Mouse (Mus musculus) erythroblast, adult 5-6 weeks (primary cell): Measurements from ENCODE around the gene Macrod2. TPM values are rescaled to one million over a fixed set of nuclear protein-coding genes. Genes with fewer than 3 reads are reported as not detected.

ENCODE experiments used
- ATAC-seq: replicated peaks from 2 replicates; pipeline ENCODE4 v1.8.0; 2016; ENCODE audit warnings: moderate number of reproducible peaks, mild to moderate bottlenecking, moderate TSS enrichment, inconsistent platforms; ENCODE audit not compliant: poor library complexity, low FRiP score, severe bottlenecking
- total RNA-seq, 2 experiments: library from RNA; stranded (forward) in 1 of 2; stranded (reverse) in 1 of 2; fragments of 150-400 nt in 1 of 2; fragments of 200-764, 138-1000 nt in 1 of 2; gene quantifications; 2 replicates each; pipeline versions ENCODE4 v1.2.3 to v1.2.4; 2015 to 2017; ENCODE audit warnings: low replicate concordance in 2 of 2

The Macrod2 gene
- total RNA-seq, 2 experiments from 2014 or later: 2.8 TPM; not detected in 1

DNA sequence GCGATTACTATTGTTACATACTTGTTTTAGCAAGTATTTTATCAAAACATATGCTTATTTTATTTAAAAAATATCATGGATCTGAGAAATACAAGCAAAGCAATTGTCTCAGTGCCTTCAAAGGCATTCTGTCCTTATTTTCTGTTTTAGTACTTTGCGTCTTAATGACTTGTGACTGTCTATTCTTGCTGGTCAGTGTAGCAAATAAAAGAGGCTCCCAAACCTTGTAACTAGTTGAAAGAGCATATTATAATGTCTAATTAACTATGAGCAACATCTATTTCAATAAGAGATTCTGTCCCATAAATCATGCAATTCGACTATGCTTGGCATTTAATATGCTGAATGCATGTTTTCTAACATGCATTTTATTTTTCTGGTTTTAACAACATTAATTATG, 609.2 kb downstream of the Macrod2 start:
- ATAC-seq: no peak

DNA sequence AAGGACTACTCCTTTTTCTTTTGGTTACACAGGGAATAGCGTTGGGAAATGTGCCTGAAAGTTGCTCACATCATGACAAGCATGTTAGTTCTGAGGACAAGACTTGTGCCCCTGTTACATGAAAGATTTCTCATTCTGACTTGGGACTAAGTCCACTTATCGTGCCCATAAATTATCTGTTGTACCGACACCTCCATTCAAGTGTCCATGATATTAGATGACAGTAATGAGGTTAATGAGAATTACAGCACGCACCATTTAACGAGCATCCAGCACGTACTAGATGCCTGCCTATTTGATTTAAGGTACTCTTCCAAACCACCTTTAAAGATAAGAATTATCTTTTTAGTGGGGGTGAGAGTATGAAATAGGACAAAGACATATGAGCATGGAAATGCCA, 610.5 kb downstream of the Macrod2 start:
- ATAC-seq: no peak

DNA sequence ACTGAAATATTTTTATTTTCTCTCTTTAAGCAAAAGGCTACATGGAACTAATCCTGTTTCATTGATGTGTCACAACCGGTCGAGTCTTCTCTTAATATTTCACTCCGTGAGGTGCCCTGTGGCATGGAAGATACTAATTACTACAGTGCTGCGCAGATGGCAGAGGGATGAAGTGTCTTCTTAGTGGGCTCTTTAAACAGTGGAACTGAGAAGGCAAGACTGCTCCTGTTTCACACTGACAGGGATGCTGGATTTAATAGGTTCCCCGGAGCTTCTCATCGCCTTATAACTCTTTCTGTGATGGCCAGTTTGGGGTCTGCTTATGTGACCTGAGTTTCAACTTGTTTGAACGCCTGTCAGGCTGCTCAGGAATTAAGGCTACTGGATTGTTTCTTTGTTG, 612.6 kb downstream of the Macrod2 start:
- ATAC-seq: no peak

DNA sequence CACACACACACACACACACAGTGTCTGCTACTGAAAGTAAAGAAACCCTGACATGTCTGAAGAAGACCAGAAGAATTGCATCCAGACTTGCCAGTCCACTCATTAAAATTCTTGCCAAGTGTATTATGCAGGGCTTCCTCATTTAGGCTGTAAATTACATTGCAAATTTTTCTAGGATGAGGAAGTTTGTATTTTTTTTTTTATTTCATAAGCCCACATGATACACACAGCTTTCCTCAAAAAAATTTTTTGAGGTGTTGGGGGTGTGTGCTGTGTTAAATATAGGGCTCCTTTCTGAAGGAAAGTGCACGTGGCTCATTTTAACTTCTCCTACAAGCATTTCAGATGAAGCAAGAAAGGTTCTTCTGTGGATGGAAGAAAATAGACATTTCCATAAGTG, 613.3 kb downstream of the Macrod2 start:
- no peak for ATAC-seq

DNA sequence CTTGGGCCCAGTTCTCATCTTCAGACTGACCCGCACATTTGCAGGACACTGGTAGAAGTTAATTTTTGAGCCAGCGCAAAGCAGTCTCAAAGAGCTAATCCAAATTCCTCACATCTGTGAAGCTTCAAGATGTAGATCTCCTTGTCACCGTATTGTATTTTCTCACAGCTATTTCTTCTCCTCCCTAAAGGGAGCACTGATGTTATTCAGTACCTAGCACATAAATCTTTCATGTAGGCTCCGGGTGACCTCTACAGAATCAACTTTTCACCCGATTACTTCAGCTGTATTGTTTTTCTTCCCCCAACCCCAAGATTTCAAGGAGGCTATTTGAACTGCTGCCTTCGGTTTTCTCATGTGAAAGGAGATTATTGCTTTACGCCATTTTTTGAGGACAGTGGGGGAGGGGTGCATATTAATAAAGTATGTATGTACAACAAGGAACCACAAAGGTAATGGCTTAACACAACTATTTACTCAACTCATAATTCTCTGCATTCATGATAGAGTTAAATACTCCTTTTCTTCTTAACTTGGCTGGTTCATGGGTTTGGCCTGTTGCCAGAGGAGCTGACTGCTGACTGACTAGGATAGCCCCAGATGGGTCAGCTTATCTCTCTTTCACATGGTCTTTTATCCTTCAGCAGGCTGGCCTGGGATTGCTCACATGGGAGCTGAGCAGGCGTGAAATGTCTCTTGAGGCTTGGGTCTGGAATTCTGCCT, 618.5 kb downstream of the Macrod2 start:
- no peak for ATAC-seq

DNA sequence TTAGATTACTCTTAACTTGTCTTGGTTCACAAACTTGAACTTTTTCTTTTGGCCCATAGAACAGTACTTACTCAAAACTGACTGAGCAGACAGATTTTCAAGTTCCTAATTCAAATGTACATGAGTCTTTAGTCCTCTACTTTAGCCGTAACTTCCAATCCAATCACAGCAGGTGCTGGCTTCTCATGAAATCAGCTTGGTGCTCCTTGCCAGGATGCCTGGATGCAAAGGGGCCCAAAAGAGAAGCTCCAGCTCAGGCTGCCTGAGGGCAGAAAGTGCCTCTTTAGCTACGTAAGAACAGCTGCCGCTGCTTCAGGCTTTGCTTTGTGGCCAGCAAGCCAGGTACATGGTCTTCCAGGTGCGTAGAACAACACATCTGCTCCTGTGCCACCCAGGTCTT, 627.9 kb downstream of the Macrod2 start:
- ATAC-seq: no peak

DNA sequence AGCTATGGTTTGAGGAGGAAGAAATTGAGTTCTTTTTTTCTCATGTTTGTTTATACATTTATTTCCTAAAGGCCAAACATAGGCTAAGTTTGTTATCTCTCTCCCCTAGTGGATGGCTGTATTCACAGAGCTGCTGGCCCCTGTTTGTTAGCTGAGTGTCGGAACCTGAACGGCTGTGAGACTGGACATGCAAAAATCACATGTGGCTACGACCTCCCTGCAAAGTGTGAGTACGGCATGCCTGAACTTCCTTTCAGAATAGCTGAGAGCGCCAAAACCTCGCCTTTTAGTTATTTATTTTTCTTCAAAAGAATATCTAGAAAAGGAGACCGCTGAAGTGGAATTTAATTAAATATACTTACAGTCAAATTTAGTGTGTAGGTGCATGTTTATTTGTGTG, 628.8 kb downstream of the Macrod2 start:
- no peak for ATAC-seq

DNA sequence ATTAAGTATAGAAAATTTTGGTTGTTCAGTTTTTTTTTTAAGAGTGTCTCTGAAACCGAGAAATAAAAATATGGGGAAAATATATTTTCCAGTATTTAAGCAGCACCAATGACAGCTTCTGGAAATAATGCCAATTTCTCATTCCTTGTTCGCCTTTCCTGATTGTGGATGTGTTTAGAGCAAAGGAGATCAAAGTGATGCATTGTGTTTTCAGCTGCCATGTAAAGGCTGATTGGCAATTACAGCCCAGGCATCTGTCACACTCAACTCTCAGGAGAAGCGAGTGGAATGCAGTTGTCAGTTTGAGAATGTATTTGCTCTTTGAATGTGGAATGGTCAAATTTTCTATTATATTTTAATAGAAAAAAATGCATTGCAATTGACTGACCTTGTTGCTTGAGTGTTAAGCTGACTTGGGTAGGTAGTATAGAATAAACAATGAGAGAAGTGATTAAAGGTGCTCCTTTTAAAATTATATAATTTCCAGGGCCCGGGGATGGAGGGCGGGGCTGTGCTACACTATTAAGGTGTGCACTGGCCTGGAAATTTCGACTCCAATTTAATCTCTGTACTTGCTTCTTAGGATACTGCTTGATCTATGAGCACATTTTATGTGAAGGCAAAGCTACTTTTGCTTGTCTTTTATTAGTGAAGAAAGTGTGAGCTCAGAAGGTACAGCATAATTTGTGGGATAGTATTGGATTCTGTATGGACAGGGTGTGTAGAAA, 629.4 kb downstream of the Macrod2 start:
- no peak for ATAC-seq

DNA sequence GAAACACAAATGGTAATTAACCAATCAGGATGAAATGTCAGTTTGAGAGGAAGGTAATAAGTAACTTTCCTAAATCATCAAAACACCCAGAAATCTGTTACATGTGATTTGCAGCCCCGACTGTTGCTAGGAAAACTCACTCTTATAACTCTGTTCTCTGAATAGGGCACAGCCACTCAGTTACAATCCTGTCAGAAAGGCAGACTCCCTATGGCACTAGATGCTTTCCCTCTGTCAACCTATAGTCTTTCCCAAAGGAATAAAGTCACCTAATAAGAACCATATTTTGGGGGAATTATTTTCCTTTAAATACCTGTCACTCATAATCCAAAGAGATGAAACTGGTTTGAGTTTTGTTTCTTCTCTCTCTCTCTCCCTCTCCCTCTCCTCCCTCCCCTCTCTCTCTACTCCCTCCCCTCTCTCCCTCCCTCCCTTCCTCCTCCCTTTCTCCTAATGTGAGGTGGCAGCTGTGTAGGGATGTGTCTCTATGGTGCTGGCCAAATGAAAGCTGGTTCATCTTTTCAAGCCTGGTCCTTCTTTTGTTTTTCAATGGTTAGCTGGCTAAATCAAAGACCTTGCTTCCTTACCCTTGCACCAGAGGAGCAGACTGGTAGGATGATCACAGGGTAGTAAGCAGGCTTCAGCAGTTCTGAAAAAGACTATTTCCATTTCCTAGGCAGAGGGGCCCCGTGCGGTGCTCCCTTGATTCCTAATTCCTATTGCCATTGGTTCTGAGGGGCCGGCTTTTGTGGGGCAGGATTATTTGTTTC, 661.8 kb downstream of the Macrod2 start:
- ATAC-seq: no peak

DNA sequence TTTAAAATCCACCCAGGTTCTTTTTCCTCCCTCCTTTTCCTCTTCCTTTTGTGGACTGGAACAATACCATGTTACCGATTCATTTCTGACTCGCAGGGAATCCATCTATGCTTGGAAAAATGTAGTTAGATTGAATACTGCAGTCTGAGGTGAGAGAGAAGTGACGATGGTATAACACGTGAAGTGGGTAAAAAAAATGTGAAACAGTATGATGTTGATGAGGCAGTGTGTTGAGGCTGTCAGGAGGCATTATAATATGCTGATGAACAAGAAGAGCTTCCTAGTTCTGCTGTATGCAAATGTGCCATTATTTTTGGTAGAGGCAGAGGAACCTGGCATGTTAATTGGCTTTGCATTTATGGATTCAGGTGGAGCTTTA, 662.3 kb downstream of the Macrod2 start:
- no peak for ATAC-seq

DNA sequence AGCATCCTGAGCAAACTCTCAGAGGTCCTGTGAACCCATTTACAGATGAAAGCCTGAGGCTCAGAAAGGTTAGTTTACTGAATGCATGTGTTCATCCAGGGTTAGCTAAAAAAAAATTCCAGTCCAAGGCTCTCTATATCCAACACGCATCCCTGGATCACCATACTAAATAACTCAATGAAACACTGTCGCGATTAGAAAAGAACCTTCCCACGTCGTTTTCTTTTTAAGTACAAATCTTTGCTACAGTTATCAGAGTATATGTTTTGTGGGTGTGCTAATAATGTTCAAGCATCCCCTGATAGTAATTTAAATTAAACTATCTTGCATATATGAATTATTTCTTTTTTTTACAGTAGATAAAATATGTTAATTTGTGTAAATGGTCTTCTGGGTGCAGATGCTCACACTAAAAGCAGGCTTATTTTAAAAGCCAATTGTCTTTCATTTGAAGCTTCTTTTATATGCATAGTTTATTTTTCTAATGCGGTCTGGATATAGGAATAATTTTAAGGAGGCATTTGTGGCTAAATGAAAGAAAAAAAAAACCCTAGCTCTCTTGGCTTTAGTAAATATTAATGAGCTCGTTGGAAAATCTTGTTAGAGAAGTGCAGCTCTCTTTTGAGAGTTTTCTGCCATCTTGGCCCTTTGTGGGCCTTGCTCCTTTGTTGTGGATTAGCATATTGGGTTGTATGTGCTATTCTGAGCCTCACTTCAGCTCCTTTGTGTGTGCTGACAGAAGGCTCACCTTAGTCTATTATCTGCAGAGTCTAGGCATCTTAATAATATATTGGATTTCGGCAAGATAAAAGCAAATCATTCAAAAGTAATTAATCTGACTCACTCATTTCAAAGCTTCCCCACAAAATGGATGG, 679.1 kb downstream of the Macrod2 start:
- no peak for ATAC-seq

DNA sequence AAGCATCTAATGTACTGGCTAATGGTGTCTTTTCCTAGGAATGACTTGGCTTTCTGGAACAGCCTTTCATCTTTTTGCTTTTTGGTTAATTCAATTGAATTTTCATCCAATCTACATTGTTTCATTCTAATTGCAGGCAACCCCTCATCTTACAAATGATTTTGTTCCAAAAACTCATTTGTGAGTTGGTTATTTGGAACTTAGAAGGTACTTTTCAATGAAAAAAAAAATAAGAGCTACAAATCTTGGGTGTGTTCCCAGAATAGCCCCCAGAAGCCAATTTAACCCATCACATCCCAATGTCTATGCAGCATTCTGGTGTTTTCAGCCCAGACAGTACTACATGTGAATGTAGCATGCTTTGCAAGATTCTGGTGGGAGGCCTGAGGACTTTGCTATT, 683.1 kb downstream of the Macrod2 start:
- ATAC-seq: no peak

DNA sequence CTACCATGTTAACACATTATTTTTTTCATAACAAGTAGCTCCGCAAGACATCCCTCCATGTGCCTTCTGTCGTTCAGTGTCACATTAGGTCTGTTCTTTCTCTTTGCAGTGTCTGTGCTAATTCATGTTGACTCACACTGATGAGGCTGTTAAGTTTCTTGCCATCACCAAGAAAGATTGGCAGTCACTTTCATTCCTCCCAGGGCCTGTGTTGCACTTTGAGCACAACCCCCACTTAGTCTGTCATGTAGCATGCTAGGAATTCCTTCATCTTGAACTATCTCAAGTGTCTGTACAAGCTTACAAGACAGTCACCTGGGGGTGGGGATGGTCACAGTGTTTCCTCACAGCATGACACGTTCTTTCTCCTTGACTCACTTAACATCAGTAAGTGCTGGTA, 696.2 kb downstream of the Macrod2 start:
- ATAC-seq: no peak

DNA sequence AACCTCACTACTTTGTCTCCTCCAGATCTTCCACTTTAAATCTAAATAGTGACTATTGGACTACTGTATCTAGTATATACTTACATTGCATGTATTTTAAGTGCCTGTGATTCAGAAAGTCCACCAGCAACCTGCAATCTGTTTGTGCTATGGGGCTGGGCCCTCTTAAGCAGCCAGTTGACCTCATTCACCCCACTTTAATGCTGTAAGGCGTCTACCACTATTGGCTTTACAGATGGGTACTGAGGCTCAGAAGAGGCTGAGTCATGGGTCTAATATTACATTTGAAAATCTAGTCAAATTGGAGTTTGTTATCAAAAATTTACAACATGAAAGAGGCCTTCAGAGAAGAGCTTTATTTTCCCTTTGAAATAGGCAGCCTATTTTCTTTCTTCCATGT, 722.5 kb downstream of the Macrod2 start:
- ATAC-seq: no peak

DNA sequence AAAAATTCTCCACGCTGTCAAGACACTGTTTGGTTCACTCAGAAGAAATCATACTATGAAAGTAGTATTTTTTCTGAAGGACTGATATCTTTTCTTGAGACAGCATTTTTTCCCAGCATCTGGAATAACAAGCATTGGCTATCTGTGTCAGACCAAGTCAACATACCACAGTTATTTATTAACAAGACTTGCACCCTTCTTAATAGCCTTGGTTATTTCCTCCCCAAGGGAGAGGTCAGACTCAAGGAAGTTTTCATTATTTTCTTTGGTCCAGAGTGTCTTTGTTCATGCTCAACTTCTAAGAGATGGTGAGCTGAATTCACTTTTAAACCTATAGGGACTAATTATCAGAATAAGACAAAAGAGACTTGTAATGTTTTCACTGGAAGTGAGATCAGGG, 728.8 kb downstream of the Macrod2 start:
- no peak for ATAC-seq

DNA sequence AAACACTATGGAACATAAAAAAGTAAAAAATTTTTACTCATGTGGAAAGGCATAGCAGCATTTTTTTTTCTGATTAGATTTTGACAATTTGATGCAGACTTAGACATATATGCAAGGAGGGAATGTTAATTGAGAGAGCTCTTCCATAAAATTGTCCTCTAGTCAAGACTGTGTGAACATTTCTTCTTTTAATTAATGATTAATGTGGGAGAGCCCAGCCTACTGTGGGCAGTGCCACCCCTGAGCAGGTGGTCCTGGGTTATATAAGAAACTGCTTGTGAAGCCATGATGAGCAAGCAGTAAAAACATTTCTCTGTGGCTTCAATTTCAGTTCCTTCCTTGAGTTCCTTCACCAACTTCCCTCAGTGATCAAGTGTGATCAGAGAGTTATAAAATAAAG, 730.5 kb downstream of the Macrod2 start:
- no peak for ATAC-seq

DNA sequence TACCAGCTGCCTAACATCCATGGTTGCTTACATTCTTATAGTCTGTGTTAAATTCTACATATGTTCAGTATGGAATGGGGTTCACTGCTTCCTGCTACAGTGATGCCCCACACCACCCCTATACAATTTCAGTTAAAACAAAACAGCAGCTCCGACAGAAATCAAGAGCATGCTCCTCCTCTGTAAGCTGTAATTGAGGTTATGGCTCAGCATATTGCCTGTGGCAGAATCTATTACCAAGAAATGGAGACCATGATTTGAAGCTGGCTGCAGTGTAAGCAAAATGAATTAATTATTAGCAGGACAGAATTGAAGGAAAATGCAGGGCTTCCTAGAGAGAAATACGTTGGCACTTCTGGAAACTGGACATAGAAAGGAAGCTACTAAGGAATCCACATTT, 747.2 kb downstream of the Macrod2 start:
- no peak for ATAC-seq

DNA sequence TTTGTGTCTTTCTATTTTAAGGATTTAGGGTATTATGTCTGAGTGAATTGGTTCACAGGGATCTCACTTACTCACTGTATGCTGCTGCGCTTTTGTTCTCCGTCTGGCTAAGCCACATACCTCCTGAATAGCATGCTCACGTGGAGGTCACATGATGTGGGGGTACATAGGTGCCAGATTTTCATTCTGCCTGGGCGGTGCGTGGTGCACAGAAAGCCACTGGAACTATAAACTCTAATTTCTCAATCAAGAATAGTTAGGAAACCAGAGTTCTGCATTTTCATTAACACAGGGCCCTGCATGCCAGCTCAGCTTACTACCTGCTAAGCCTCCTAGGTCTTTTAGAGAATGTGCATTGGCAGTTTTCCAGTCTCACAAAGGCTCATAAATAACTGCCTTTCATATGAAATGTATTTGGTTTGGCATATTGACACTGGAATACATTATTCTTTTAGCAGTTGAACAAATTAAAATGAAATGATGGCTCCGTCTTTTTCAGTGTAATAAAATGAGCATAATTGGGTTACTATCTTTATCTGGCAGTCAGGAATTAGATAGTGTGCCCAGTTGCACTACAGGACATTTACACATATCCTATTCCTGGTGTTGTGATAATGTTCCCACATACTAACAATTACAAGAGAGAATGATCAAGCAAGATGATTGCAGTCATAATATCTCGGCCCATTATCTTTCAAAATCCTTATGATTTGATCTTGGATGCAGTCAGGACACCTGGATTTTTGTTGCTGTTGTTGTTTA, 757.1 kb downstream of the Macrod2 start:
- no peak for ATAC-seq

DNA sequence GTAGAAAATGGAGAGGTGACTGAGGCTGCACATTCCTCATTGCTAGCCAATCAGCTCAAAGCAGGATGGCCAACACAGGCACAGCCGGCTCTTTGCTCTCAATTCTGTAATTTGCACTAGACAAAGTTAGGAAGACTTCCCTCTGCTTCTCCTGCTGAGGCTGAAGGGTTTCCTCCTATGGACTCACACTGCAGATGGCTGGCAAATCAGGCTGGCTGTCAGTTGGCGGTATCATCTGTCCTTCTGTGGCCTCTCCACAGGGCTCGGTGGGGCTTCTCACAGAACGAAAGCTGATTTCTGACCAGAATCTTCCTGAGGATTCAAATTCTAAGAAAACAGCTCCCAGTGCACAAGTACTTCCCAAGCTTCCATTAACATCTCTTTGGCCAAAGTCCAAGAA, 760.9 kb downstream of the Macrod2 start:
- no peak for ATAC-seq
